Mouse (Mus musculus): Measurements from ENCODE around the gene Zbtb48. TPM values are rescaled to one million over a fixed set of nuclear protein-coding genes. Genes with fewer than 3 reads are reported as not detected.
A peak's percentile ranks its signal among the peaks of the same experiment; 100 is the strongest.

The Zbtb48 gene
- total and polyA plus RNA-seq, 3 experiments = 9.8 to 13.9 (median 13.4) TPM

DNA sequence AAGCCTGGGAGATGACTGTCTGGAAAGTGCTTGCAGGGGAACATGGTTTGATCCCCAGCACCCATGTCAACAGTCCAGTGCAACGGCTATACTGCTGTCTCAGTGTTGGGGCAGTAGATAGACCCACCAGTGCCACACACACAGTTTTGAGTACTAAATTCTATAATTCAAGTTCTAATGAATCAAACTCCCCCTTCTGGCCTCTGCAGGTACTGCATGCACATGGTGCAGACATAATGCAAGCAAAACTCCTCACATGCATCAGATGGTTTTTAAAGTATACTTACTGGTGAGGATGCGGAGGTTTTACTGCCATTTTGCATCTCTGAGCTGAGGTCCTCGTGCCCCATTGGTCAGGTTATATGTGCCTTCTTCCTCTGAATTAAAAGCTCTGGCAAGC is 52.0 kb downstream of the Zbtb48 start:
- Histone ChIP-seq H3K9me3 (replicated peaks) (no peaks in the 10 kb centered on the region; the same call in 1 of the 2 replicates), H3K27me3 (ENCODE audit: insufficient read depth, low read length) (no peaks in the 10 kb centered on the region), H3K36me3 (replicated peaks) (peaks cover 98% of the 10 kb centered on the region), H3K4me1 (ENCODE audit: insufficient read depth, low read depth, low read length) (peaks cover 25% of the 10 kb centered on the region), H3K4me3 (ENCODE audit: low read depth, low read length) (no peak overlapping the region)
- ATAC-seq (ENCODE audit: extremely low read depth, insufficient number of reproducible peaks, low FRiP score, poor library complexity, severe bottlenecking) (no peak), DNase-seq (ENCODE audit: low spot score) (no peak)
- TF ChIP-seq TAL1 (conservative IDR thresholded peaks at IDR 0.05; ENCODE audit: low read depth, low read length) (no peak), GATA2 (IDR thresholded peaks at IDR 0.05; ENCODE audit: borderline replicate concordance, low read depth, low read length) (no peak), GATA1 (IDR thresholded peaks at IDR 0.05; ENCODE audit: borderline replicate concordance, low read length) (no peak), POLR2AphosphoS5 (IDR thresholded peaks at IDR 0.05; ENCODE audit: insufficient replicate concordance, low read depth, low read length) (no peak), CTCF (IDR thresholded peaks at IDR 0.05; ENCODE audit: low read depth, low read length) (peak; percentile 65)

DNA sequence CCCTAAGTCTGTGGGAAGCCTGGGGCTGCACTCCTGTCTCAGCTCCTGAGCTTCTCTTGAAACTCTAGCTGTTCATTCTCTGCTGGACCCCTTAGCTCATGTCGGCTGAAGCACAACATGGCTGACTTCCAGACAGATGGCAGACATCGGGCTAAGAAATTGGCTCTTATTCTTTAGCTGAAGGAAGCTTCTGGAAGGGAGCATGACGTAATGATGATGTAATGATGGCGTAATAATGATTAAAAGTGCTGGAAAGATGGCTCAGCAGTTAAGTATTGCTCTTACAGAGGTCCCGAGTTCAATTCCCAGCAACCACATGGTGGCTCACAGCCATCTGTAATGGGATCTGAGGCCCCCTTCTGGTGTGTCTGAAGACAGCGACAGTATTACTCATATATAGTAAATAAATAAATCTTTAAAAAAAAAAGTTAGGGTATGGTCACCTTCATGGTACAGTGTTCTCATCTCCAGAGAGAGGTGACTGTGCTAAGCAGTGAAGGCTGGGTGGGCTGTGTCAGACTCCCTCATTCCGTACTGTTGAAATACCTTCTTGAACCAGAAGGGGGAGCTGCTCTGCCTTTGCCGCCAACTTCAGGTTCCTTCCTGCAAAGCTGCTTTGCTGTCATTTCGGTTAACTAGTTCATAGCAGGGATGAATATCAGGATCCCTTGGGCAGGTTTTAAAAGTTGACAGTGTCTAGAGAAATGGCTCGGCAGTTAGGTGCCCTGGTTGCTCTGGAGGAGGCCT is 55.1 kb downstream of the Zbtb48 start:
- TF ChIP-seq TAL1 (conservative IDR thresholded peaks at IDR 0.05; ENCODE audit: low read depth, low read length) = no peak
- no peak for TF ChIP-seq GATA2 (IDR thresholded peaks at IDR 0.05; ENCODE audit: borderline replicate concordance, low read depth, low read length)
- TF ChIP-seq POLR2AphosphoS5 (IDR thresholded peaks at IDR 0.05; ENCODE audit: insufficient replicate concordance, low read depth, low read length) = no peak
- no peak for TF ChIP-seq GATA1 (IDR thresholded peaks at IDR 0.05; ENCODE audit: borderline replicate concordance, low read length)
- peak; percentile 66 for TF ChIP-seq CTCF (IDR thresholded peaks at IDR 0.05; ENCODE audit: low read depth, low read length)
- Histone ChIP-seq H3K36me3 (replicated peaks) (peaks cover 98% of the 10 kb centered on the region), H3K27me3 (ENCODE audit: insufficient read depth, low read length) (no peaks in the 10 kb centered on the region), H3K4me1 (ENCODE audit: insufficient read depth, low read depth, low read length) (peaks cover 15% of the 10 kb centered on the region), H3K9me3 (replicated peaks) (no peaks in the 10 kb centered on the region; the same call in 1 of the 2 replicates), H3K4me3 (ENCODE audit: low read depth, low read length) (no peak overlapping the region)
- no peak for ATAC-seq (ENCODE audit: extremely low read depth, insufficient number of reproducible peaks, low FRiP score, poor library complexity, severe bottlenecking)
- no peak for DNase-seq (ENCODE audit: low spot score)

Other genes starting within 250 kb of the Zbtb48 start
- 60.3 and 113 TPM in 2 replicates for gene Camta1, start 165.8 kb downstream of the Zbtb48 start, total RNA-seq (2014; fragmentation: Nextera tagmentation)
- 23.5 and 25.7 TPM in 2 replicates for gene Camta1, start 165.8 kb downstream of the Zbtb48 start, total RNA-seq (2017)
- gene Camta1, start 165.8 kb downstream of the Zbtb48 start, polyA plus RNA-seq (2012) = 10.8 and 12.1 TPM in 2 replicates
- gene Dnajc11, start 94.0 kb downstream of the Zbtb48 start, total RNA-seq (2014; fragmentation: Nextera tagmentation) = 40.5 and 51.1 TPM in 2 replicates
- gene Dnajc11, start 94.0 kb downstream of the Zbtb48 start, total RNA-seq (2017) = 69.6 and 97.1 TPM in 2 replicates
- gene Dnajc11, start 94.0 kb downstream of the Zbtb48 start, polyA plus RNA-seq (2012) = 43.7 and 67.2 TPM in 2 replicates
- 2.0 and 3.0 TPM in 2 replicates for gene Thap3, start 38.7 kb downstream of the Zbtb48 start, total RNA-seq (2014; fragmentation: Nextera tagmentation)
- 0.82 and 1.6 TPM in 2 replicates for gene Thap3, start 38.7 kb downstream of the Zbtb48 start, total RNA-seq (2017)
- gene Thap3, start 38.7 kb downstream of the Zbtb48 start, polyA plus RNA-seq (2012) = 4.2 and 5.5 TPM in 2 replicates
- 2.9 and 3.7 TPM in 2 replicates for gene Phf13, start 31.4 kb downstream of the Zbtb48 start, total RNA-seq (2014; fragmentation: Nextera tagmentation)
- 2.0 and 2.3 TPM in 2 replicates for gene Phf13, start 31.4 kb downstream of the Zbtb48 start, total RNA-seq (2017)
- 5.4 and 6.6 TPM in 2 replicates for gene Phf13, start 31.4 kb downstream of the Zbtb48 start, polyA plus RNA-seq (2012)
- 2.4 and 4.1 TPM in 2 replicates for gene Klhl21, start 18.9 kb downstream of the Zbtb48 start, total RNA-seq (2014; fragmentation: Nextera tagmentation)
- gene Klhl21, start 18.9 kb downstream of the Zbtb48 start, total RNA-seq (2017) = 3.8 and 4.4 TPM in 2 replicates
- 12.2 and 13.5 TPM in 2 replicates for gene Klhl21, start 18.9 kb downstream of the Zbtb48 start, polyA plus RNA-seq (2012)
- gene Tas1r1, start 10.9 kb upstream of the Zbtb48 start, total RNA-seq (2014; fragmentation: Nextera tagmentation) = 0.24 TPM in 1 of 2 replicates, not detected in the other
- gene Tas1r1, start 10.9 kb upstream of the Zbtb48 start, total RNA-seq (2017) = 0.06 and 0.27 TPM in 2 replicates
- gene Tas1r1, start 10.9 kb upstream of the Zbtb48 start, polyA plus RNA-seq (2012) = 0.02 and 0.04 TPM in 2 replicates
- 47.5 and 58.2 TPM in 2 replicates for gene Nol9, start 11.7 kb upstream of the Zbtb48 start, total RNA-seq (2014; fragmentation: Nextera tagmentation)
- 34.2 and 35.1 TPM in 2 replicates for gene Nol9, start 11.7 kb upstream of the Zbtb48 start, total RNA-seq (2017)
- 63.5 and 96.9 TPM in 2 replicates for gene Nol9, start 11.7 kb upstream of the Zbtb48 start, polyA plus RNA-seq (2012)
- gene Plekhg5, start 44.8 kb upstream of the Zbtb48 start, total RNA-seq (2014; fragmentation: Nextera tagmentation) = 0.87 and 3.9 TPM in 2 replicates
- gene Plekhg5, start 44.8 kb upstream of the Zbtb48 start, total RNA-seq (2017) = 1.6 and 1.7 TPM in 2 replicates
- 4.0 and 4.1 TPM in 2 replicates for gene Plekhg5, start 44.8 kb upstream of the Zbtb48 start, polyA plus RNA-seq (2012)
- not detected in 2 replicates for gene Tnfrsf25, start 88.3 kb upstream of the Zbtb48 start, total RNA-seq (2014; fragmentation: Nextera tagmentation)
- 0.29 TPM in 1 of 2 replicates, not detected in the other for gene Tnfrsf25, start 88.3 kb upstream of the Zbtb48 start, total RNA-seq (2017)
- not detected in 2 replicates for gene Tnfrsf25, start 88.3 kb upstream of the Zbtb48 start, polyA plus RNA-seq (2012)
- gene Espn, start 124.7 kb upstream of the Zbtb48 start, total RNA-seq (2014; fragmentation: Nextera tagmentation) = 9.3 and 16.4 TPM in 2 replicates
- gene Espn, start 124.7 kb upstream of the Zbtb48 start, total RNA-seq (2017) = 4.2 and 4.3 TPM in 2 replicates
- 48.0 and 61.7 TPM in 2 replicates for gene Espn, start 124.7 kb upstream of the Zbtb48 start, polyA plus RNA-seq (2012)
- not detected in 2 replicates for gene Hes2, start 131.2 kb upstream of the Zbtb48 start, total RNA-seq (2014; fragmentation: Nextera tagmentation)
- 0.33 and 0.46 TPM in 2 replicates for gene Hes2, start 131.2 kb upstream of the Zbtb48 start, total RNA-seq (2017)
- gene Hes2, start 131.2 kb upstream of the Zbtb48 start, polyA plus RNA-seq (2012) = 0.04 and 0.18 TPM in 2 replicates
- 17.1 and 22.1 TPM in 2 replicates for gene Acot7, start 150.5 kb upstream of the Zbtb48 start, total RNA-seq (2014; fragmentation: Nextera tagmentation)
- 17.6 and 18.6 TPM in 2 replicates for gene Acot7, start 150.5 kb upstream of the Zbtb48 start, total RNA-seq (2017)
- gene Acot7, start 150.5 kb upstream of the Zbtb48 start, polyA plus RNA-seq (2012) = 46.2 and 51.1 TPM in 2 replicates
- not detected in 2 replicates for gene Gpr153, start 246.6 kb upstream of the Zbtb48 start, total RNA-seq (2014; fragmentation: Nextera tagmentation)
- 0.05 TPM in 1 of 2 replicates, not detected in the other for gene Gpr153, start 246.6 kb upstream of the Zbtb48 start, total RNA-seq (2017)
- 0.03 and 0.09 TPM in 2 replicates for gene Gpr153, start 246.6 kb upstream of the Zbtb48 start, polyA plus RNA-seq (2012)